Mouse (Mus musculus) liver, adult 2 months (tissue): ENCODE data around the gene Gm43738.

Experiments
- CTCF ChIP-seq: fragments of 200-500 bp; IDR thresholded peaks from 2 replicates; pipeline ENCODE4 v1.5.1; 2011; ENCODE audit warnings: low read depth, low read length, control low read depth
- POLR2A ChIP-seq: fragments of 200-500 bp; IDR thresholded peaks from 2 replicates; pipeline ENCODE4 v1.6.1; 2011; ENCODE audit warnings: low read length, control low read depth; ENCODE audit not compliant: insufficient read depth; ENCODE audit errors: extremely low read depth

GRCm38 (mm10) chr3:89089882-89090591 lies 10.9 kb downstream of the Gm43738 start:
- TF ChIP-seq POLR2A (peak; percentile 45; the same call in 1 of the 2 replicates), CTCF (no peak)
